Mouse (Mus musculus): ENCODE results near the gene Crb1.

DNA sequence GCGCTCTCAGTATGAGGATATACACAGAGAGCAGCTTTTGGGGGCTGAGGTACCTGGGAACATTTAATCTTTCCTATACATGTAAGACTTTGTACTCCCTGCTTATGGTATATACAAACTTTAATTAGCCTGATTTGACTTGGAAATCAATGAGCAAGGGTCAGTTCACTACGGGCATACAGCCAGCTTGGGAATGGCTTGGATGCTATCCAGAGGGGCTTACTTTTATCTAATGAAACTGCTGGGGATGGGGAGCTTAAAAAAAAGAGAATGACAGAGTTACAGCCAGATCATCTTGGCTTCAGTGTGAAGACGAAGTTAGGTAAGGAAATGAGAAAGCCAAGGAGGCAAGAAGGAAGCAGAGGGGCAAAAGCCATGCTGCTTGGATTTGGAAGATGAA is 48.1 kb upstream of the Crb1 start:
- no peak for TF ChIP-seq POLR2A (IDR thresholded peaks at IDR 0.05; ENCODE audit: insufficient read length, low read depth)
- TF ChIP-seq MAX (IDR thresholded peaks at IDR 0.05; ENCODE audit: low read depth) = no peak
- no peak for TF ChIP-seq TCF12 (IDR thresholded peaks at IDR 0.05; ENCODE audit: insufficient read depth, poor library complexity, severe bottlenecking)
- TF ChIP-seq MYOG (IDR thresholded peaks at IDR 0.05; ENCODE audit: control insufficient read depth in 1 of 3, insufficient read depth in 1 of 3, insufficient read length in 2 of 3, low read depth in 2 of 3) = no peak
- no peak for TF ChIP-seq USF1 (IDR thresholded peaks at IDR 0.05; ENCODE audit: low read depth)
- TF ChIP-seq POLR2AphosphoS2 (IDR thresholded peaks at IDR 0.05; ENCODE audit: insufficient read length, low read depth) = no peak
- TF ChIP-seq SRF (IDR thresholded peaks at IDR 0.05; ENCODE audit: control insufficient read depth, insufficient read length, low read depth) = no peak
- TF ChIP-seq MYOD1 (IDR thresholded peaks at IDR 0.05; ENCODE audit: control insufficient read depth in 1 of 3, insufficient read length in 2 of 3, low read depth in 2 of 3) = no peak
- no peak for TF ChIP-seq CEBPB (IDR thresholded peaks at IDR 0.05; ENCODE audit: insufficient read depth, poor library complexity, severe bottlenecking)
